Mouse (Mus musculus): ENCODE data around the gene Smpd3.

Gene Smpd3

GRCm38 (mm10) chr8:106232751-106233150 is 105.0 kb downstream of the Smpd3 start:
- no peak for DNase-seq (ENCODE audit: low spot score in 2 of 2)

- DNase-seq (ENCODE audit: low spot score in 2 of 2), result no peak
These were observed 106.3 kb downstream of the Smpd3 start for GRCm38 (mm10) chr8:106231536-106231935.

- DNase-seq (ENCODE audit: low spot score in 2 of 2), result peak; percentile 14 to 33
These were observed 111.2 kb downstream of the Smpd3 start for GRCm38 (mm10) chr8:106226589-106226988.

GRCm38 (mm10) chr8:106219620-106220019 is 118.2 kb downstream of the Smpd3 start:
- no peak for DNase-seq (ENCODE audit: low spot score in 2 of 2)

GRCm38 (mm10) chr8:106213959-106214358 is 123.8 kb downstream of the Smpd3 start:
- no peak for DNase-seq (ENCODE audit: low spot score in 2 of 2)

GRCm38 (mm10) chr8:106211421-106211820 is 126.4 kb downstream of the Smpd3 start:
- no peak for DNase-seq (ENCODE audit: low spot score in 2 of 2)

- peak; percentile 89 to 90 for DNase-seq (ENCODE audit: low spot score in 2 of 2)
These were observed 126.9 kb downstream of the Smpd3 start, which contains the start of the genes Slc7a6os and Prmt7 for GRCm38 (mm10) chr8:106210821-106211345. Slc7a6os (minus strand) TSS chr8:106210935. Prmt7 (plus strand) TSS chr8:106210936.

- DNase-seq (ENCODE audit: low spot score in 2 of 2), result peak; percentile 7 to 8
These were observed 127.6 kb downstream of the Smpd3 start for GRCm38 (mm10) chr8:106210035-106210731.

Measured in natural killer cell, adult 2 months (primary cell).